Mouse (Mus musculus) induced T-regulatory cell, adult 2 months (primary cell): ENCODE data around the gene Prmt8.

ENCODE experiments used
- DNase-seq: peaks from one replicate; pipeline ENCODE4 v3.0.0-alpha.2; 2012; ENCODE audit warnings: low read depth

Prmt8 gene

DNA sequence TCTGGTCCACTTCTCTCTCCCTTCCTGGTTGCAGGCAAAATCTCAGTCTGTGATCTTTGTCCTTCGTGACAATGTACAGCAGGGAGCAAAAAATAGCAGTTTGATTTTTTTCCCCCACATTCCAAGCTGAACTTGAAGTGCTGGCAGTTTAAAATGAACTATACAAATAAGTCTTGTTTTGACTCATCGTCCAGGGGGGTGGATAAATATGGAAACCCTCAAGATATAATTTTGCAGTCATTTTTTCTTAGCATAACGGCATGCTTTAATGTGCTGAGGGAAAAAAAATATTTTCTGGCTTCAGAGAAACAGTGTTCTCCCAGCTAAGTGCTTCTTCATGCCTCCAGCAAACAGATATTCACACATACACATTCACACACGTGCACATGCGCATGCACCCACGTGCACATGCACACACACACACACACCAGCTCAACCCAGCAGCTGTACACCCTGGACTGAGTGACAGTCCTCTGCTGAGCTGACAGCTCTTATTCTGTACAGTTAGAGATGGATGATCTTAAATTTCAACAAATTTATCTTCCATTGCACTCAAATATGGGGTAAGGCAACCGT is 107.5 kb downstream of the Prmt8 start:
- no peak for DNase-seq

DNA sequence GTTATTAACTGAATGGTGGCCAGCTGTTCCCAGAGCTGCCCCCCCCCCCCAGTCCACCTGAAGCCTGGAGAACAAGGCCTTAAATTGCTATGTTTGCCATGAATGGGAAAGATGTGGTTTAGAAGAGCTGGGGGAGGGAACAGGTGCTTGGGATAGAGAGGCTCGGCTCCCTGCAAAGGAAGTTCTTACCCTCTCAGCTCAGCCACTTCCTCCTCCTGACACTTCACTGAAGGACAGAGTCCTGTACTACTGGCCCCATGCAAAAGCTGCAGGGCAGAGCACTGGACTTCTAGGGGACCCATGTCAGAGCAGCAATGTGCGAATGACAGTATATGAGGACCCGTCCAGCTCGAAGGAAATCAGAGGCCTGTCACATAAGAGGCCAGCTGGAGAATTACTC is 109.3 kb downstream of the Prmt8 start:
- DNase-seq = no peak

- DNase-seq = no peak
Observed at GRCm38 (mm10) chr6:127659472-127659871, 109.8 kb downstream of the Prmt8 start.

- no peak for DNase-seq
Observed at GRCm38 (mm10) chr6:127657152-127657551, 112.1 kb downstream of the Prmt8 start.

GRCm38 (mm10) chr6:127655988-127656387 is 113.3 kb downstream of the Prmt8 start:
- no peak for DNase-seq

- no peak for DNase-seq
Observed at GRCm38 (mm10) chr6:127641077-127641801, 128.0 kb downstream of the Prmt8 start.
